Mouse (Mus musculus): ENCODE results near the gene Fuca2. TPM values are rescaled to one million over a fixed set of nuclear protein-coding genes. Genes with fewer than 3 reads are reported as not detected.
A peak's percentile ranks its signal among the peaks of the same experiment; 100 is the strongest.

Gene Fuca2
- total RNA-seq, 2 experiments from 2014 or later = 11.9 to 12.1 TPM

DNA sequence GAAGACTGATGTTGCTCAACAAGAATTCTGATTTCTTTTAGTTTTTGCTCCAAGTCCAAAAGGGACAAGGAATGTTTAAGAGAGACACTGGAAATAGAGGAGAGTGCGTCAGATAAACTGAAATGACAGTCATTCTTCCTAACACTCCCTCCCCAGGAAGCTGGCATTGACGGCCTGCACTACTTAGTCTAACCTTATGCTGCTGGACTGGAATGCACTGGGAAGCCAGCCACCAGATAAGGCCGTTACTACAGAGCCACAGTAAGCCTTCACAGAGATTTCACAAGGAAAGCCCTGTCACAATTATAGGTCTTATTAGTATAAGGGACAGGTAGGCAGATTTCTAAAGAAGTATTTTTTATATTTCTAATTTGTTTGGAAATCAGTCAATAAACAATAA, 35.4 kb downstream of the Fuca2 start:
- DNase-seq = no peak

DNA sequence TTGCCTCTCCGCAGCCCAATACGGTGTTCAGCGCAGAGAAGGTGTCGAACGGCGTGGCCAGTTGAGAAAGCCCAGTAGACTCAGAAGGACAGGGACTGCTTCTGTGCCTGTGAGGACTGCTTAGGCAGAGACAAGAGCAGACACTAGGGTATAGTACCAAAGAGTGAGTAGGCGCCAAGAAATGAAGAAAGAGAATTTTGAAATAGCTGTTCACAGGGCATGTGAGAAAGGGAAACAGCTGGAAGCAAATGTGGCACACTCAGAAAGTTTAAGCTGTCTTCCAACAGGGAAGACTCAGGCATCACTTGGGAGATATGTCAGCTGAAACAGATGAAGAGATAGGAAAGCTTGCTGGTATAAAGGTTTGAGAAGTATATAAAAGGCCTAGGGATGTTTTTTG, 37.4 kb downstream of the Fuca2 start:
- no peak for DNase-seq

DNA sequence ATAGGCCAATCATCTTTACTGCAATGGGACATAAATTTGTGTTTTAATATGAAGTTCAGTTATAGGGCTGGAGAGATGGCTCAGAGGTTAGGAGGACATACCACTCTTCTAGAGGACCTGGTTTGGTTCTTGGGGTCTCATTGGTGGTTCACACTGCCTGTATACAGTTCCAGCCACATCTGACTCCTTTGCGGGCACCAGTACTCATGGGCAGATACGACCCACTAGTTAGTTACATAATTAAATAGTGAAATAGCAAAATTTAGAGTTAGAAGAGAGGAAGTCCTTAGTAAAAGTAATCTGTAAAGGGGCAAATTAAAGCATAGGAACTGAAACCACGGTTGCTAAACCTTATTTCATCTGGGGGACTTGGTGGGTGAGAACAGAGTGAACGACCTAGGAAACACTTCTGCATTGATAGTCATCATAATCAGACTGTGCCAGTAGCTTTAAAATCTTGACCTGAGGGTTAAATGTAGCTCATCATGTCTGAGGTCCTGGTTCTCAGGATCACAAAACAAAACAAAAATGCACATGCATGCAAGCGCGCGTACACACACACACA, 40.5 kb downstream of the Fuca2 start:
- DNase-seq = no peak

- no peak for DNase-seq
Observed at GRCm38 (mm10) chr10:13541721-13542120, 42.4 kb downstream of the Fuca2 start.

- peak; percentile 84 for DNase-seq
Observed at GRCm38 (mm10) chr10:13552646-13553497, 53.5 kb downstream of the Fuca2 start, which contains the start of the genes Adat2 and Pex3. TSS of gene Adat2 (plus strand) at chr10:13552894. TSS of gene Pex3 (minus strand) at chr10:13553142.

GRCm38 (mm10) chr10:13553498-13553985, 54.2 kb downstream of the Fuca2 start:
- DNase-seq = no peak

DNA sequence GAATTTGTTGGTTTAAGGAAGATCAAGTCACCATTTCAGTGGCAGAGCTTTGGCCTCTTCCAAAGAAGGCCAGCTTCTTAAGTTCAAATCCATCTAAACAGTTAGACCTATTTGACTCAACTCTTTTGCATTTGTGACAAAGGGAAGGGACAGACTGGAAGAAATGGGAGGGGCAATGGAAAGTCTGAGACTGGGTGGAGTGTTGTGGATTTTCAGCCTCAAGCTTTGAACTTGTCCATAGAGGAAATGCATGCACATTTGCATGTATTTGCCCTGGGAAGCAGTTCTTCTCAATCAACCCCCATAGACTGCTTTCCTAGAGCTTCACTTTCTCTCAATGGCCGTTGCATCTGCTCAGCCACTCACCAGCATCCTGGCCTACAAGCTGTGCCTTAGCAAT, 55.0 kb downstream of the Fuca2 start:
- no peak for DNase-seq

DNA sequence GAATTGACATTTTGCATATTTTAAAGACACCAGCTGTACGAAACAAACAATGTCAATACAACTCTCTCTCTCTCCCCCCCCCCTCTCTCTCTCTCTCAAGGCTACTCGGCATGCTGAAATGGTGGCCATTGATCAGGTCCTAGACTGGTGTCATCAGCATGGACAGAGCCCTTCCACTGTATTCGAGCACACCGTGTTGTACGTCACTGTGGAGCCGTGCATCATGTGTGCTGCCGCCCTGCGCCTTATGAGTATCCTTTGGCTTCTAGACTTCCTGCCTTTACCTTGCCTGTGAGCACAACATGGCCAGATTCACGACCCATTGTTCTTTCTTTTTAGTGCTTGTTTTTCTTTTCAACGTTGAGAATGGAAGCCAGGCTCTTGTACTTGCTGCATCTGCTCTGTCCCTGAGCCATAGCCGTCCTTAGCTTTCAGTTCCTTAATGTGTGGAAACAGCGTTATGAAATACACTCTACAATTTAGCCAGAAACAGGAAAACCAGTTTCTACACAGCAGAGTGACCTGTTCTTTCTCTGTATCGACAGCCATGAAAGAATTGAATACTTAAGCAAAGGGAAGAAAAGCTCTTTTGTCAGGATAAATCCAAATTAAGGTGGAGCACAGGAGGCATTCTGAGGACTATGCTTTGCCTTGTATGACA, 60.8 kb downstream of the Fuca2 start:
- DNase-seq = no peak

GRCm38 (mm10) chr10:13564364-13565079, 65.2 kb downstream of the Fuca2 start:
- DNase-seq = peak; percentile 14

DNA sequence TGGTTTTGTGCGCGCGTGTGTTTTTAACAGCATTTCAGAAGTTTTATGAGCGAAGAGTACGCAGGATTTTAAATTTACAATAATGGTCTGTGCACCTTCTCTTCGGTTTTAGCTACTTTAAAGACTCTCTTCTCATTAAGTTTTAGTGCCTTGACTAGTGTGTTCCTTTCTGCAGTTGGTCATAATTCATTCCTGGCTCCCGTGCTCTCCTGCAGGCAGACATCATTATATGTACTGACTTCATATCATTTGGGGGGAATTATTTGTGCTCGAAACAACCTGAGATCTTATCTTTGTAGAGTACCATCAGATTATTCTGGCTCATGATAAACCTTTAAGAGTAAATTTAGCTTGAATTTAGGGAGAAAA, 65.7 kb downstream of the Fuca2 start:
- no peak for DNase-seq

GRCm38 (mm10) chr10:13566393-13566792, 67.1 kb downstream of the Fuca2 start:
- DNase-seq = no peak

Other genes with a start within 250 kb of the Fuca2 start
- gene Phactr2, start 25.1 kb upstream of the Fuca2 start, total RNA-seq (2021) = 10 to 100 TPM; 13.3 to 15.6 TPM
- gene Adat2, start 53.4 kb downstream of the Fuca2 start, total RNA-seq (2021) = 1 to 10 TPM; 2.3 to 2.9 TPM
- gene Pex3, start 53.6 kb downstream of the Fuca2 start, total RNA-seq (2021) = 10 to 100 TPM in 1 of 2 experiments, 1 to 10 TPM in 1; 9.8 to 11.1 TPM

Data from gastrocnemius, postnatal 25 days (tissue).